Mouse (Mus musculus) limb, embryonic 14.5 days (tissue): ENCODE measurements around the gene Ccl2. TPM values are rescaled to one million over a fixed set of nuclear protein-coding genes. Genes with fewer than 3 reads are reported as not detected.

Experiments used
- ATAC-seq: fragments of 200-750 bp; cut with Nextera tagmentation; 2 replicates; pipeline ENCODE4 v1.8.0; 2017; ENCODE audit warnings: low read depth, moderate number of reproducible peaks, moderate TSS enrichment; ENCODE audit not compliant: low FRiP score
- DNase-seq: peaks from one replicate; pipeline ENCODE4 v3.0.0-alpha.2; 2015; ENCODE audit warnings: low spot score
- H3K27ac ChIP-seq: fragments of 300-500 bp; sonication (generic); replicated peaks from 2 replicates; pipeline ENCODE4 v1.5.1; 2014; ENCODE audit warnings: low read depth, mild to moderate bottlenecking, low read length, moderate library complexity, mixed read lengths
- H3K27me3 ChIP-seq: fragments of 300-500 bp; sonication (generic); 2 replicates; pipeline ENCODE4 v1.6.1; 2014; ENCODE audit warnings: low read length, mixed read lengths; ENCODE audit not compliant: control insufficient read depth, insufficient read depth
- H3K36me3 ChIP-seq: fragments of 300-500 bp; sonication (generic); 2 replicates; pipeline ENCODE4 v1.6.1; 2014; ENCODE audit warnings: mild to moderate bottlenecking, low read length, moderate library complexity, mixed read lengths; ENCODE audit not compliant: control insufficient read depth, insufficient read depth
- H3K4me1 ChIP-seq: fragments of 300-500 bp; sonication (generic); 2 replicates; pipeline ENCODE4 v1.6.1; 2014; ENCODE audit warnings: antibody characterized with exemption, low read length, mixed read lengths; ENCODE audit not compliant: control insufficient read depth, insufficient read depth
- H3K4me2 ChIP-seq: fragments of 300-500 bp; sonication (generic); replicated peaks from 2 replicates; pipeline ENCODE4 v1.6.1; 2014; ENCODE audit warnings: low read depth, mild to moderate bottlenecking, low read length, moderate library complexity; ENCODE audit not compliant: severe bottlenecking
- H3K4me3 ChIP-seq: fragments of 300-500 bp; sonication (generic); replicated peaks from 2 replicates; pipeline ENCODE4 v1.5.1; 2014; ENCODE audit warnings: low read length
- H3K9ac ChIP-seq: fragments of 300-500 bp; sonication (generic); 2 replicates; pipeline ENCODE4 v1.6.1; 2014; ENCODE audit warnings: mild to moderate bottlenecking, low read depth, low read length, moderate library complexity; ENCODE audit not compliant: severe bottlenecking
- H3K9me3 ChIP-seq: fragments of 300-500 bp; sonication (generic); 2 replicates; pipeline ENCODE4 v1.6.1; 2016; ENCODE audit warnings: low read length; ENCODE audit not compliant: control insufficient read depth
- POLR2A ChIP-seq: fragments of 200-500 bp; IDR thresholded peaks from 2 replicates; pipeline ENCODE4 v1.8.0; 2012; ENCODE audit warnings: inconsistent platforms, mild to moderate bottlenecking, moderate library complexity, borderline replicate concordance; ENCODE audit not compliant: insufficient read depth, insufficient read length; ENCODE audit errors: extremely low read depth
- WGBS: fragments of 180-500 bp; shearing (Covaris S2); extraction: QIAGEN DNeasy Blood & Tissue Kit; methylation state at CpG from one replicate; pipeline ENCODE4 v1.1.7; 2014; 5-methylcytosine and 5-hydroxymethylcytosine counted together
- polyA plus RNA-seq, 2 experiments: library from polyadenylated mRNA; depleted of rRNA in 1 of 2; stranded (reverse) in 1 of 2; unstranded in 1 of 2; fragments of >200 nt; fragmentation: Nextera tagmentation in 1 of 2; extraction: Ambion mirVana in 1 of 2; gene quantifications; 2 replicates each; pipeline versions ENCODE4 v1.2.1 to v1.2.3; 2012 to 2014

Ccl2 gene
- polyA plus RNA-seq, 2 experiments: 4.7 to 7.7 TPM

- Histone ChIP-seq H3K27ac (no peak overlapping the region), H3K4me3 (no peak overlapping the region), H3K4me2 (no peak overlapping the region), H3K9me3 (no peaks in the 10 kb centered on the region), H3K36me3 (no peaks in the 10 kb centered on the region), H3K9ac (no peak overlapping the region), H3K4me1 (no peaks in the 10 kb centered on the region), H3K27me3 (no peaks in the 10 kb centered on the region)
- 75% methylated on average over 2 of the region's 2 CpGs for WGBS
- DNase-seq: no peak
- TF ChIP-seq POLR2A: no peak
- no peak for ATAC-seq
Observed at GRCm38 (mm10) chr11:82063454-82063853, 28.1 kb downstream of the Ccl2 start.

- DNase-seq: no peak
- Histone ChIP-seq H3K4me1 (no peaks in the 10 kb centered on the region), H3K27ac (no peak overlapping the region), H3K27me3 (no peaks in the 10 kb centered on the region), H3K4me2 (no peak overlapping the region), H3K9ac (no peak overlapping the region), H3K4me3 (no peak overlapping the region), H3K36me3 (no peaks in the 10 kb centered on the region), H3K9me3 (no peaks in the 10 kb centered on the region)
- WGBS: 85% methylated on average over 7 of the region's 7 CpGs
- no peak for ATAC-seq
- TF ChIP-seq POLR2A: no peak
Observed at GRCm38 (mm10) chr11:82066953-82067571, 31.7 kb downstream of the Ccl2 start.

GRCm38 (mm10) chr11:82071076-82071475 is 35.7 kb downstream of the Ccl2 start:
- H3K9me3 ChIP-seq: no peaks in the 10 kb centered on the region
- DNase-seq (no peak), ATAC-seq (no peak)
- no peak overlapping the region for H3K4me3 ChIP-seq
- H3K27ac ChIP-seq: no peak overlapping the region
- no peaks in the 10 kb centered on the region for H3K4me1 ChIP-seq
- no peak overlapping the region for H3K4me2 ChIP-seq
- no peak overlapping the region for H3K9ac ChIP-seq
- 87% methylated on average over 3 of the region's 3 CpGs for WGBS
- H3K27me3 ChIP-seq: no peaks in the 10 kb centered on the region
- no peaks in the 10 kb centered on the region for H3K36me3 ChIP-seq
- no peak for TF ChIP-seq POLR2A

- no peak overlapping the region for H3K4me3 ChIP-seq
- no peak for ATAC-seq
- no peak overlapping the region for H3K4me2 ChIP-seq
- no peaks in the 10 kb centered on the region for H3K4me1 ChIP-seq
- H3K9ac ChIP-seq: no peak overlapping the region
- H3K27ac ChIP-seq: no peak overlapping the region
- WGBS: 73% methylated on average over 1 of the region's 1 CpGs
- H3K36me3 ChIP-seq: no peaks in the 10 kb centered on the region
- no peaks in the 10 kb centered on the region for H3K9me3 ChIP-seq
- no peak for TF ChIP-seq POLR2A
- DNase-seq: no peak
- no peaks in the 10 kb centered on the region for H3K27me3 ChIP-seq
Observed at GRCm38 (mm10) chr11:82072374-82072773, 37.0 kb downstream of the Ccl2 start.

- Histone ChIP-seq H3K9me3 (no peaks in the 10 kb centered on the region), H3K4me3 (no peak overlapping the region), H3K4me2 (no peak overlapping the region), H3K27me3 (no peaks in the 10 kb centered on the region), H3K27ac (no peak overlapping the region), H3K4me1 (no peaks in the 10 kb centered on the region), H3K36me3 (no peaks in the 10 kb centered on the region), H3K9ac (no peak overlapping the region)
- no peak for DNase-seq
- ATAC-seq: no peak
- no peak for TF ChIP-seq POLR2A
- 87% methylated on average over 3 of the region's 3 CpGs for WGBS
Observed at GRCm38 (mm10) chr11:82072984-82073383, 37.6 kb downstream of the Ccl2 start.

GRCm38 (mm10) chr11:82073686-82074085 is 38.3 kb downstream of the Ccl2 start:
- Histone ChIP-seq H3K27ac (no peak overlapping the region), H3K4me3 (no peak overlapping the region), H3K36me3 (no peaks in the 10 kb centered on the region), H3K27me3 (no peaks in the 10 kb centered on the region), H3K9me3 (no peaks in the 10 kb centered on the region), H3K4me2 (no peak overlapping the region), H3K9ac (no peak overlapping the region), H3K4me1 (no peaks in the 10 kb centered on the region)
- no peak for DNase-seq
- TF ChIP-seq POLR2A: no peak
- 88% methylated on average over 3 of the region's 3 CpGs for WGBS
- ATAC-seq: no peak
